Mouse (Mus musculus) retina, postnatal 1 day (tissue): ENCODE measurements at regions not wholly inside any gene's neighbourhood (a gene's known extent, or its start where the extent isn't known, plus 50 kb on each side); places are given as distances from the start of the nearest gene placed in this dataset.
A peak's percentile ranks its signal among the peaks of the same experiment; 100 is the strongest.

Experiments used
- DNase-seq: peaks from one replicate; pipeline ENCODE4 v3.0.0-alpha.2; 2012

- no peak for DNase-seq
Measured at GRCm38 (mm10) chr16:75297416-75297815, 288.4 kb downstream of the Lipi start.

- DNase-seq = no peak
Measured at GRCm38 (mm10) chr16:75292736-75293428, 293.0 kb downstream of the Lipi start.

GRCm38 (mm10) chr16:75291194-75291593 is 294.7 kb downstream of the Lipi start:
- DNase-seq = peak; percentile 21

GRCm38 (mm10) chr16:75287150-75287549 is 298.7 kb downstream of the Lipi start:
- DNase-seq = no peak

GRCm38 (mm10) chr16:75285811-75286210 is 300.1 kb downstream of the Lipi start:
- DNase-seq = no peak

- no peak for DNase-seq
Measured at GRCm38 (mm10) chr16:75263903-75264302, 322.0 kb downstream of the Lipi start.

- no peak for DNase-seq
Measured at GRCm38 (mm10) chr16:75254981-75255380, 330.9 kb downstream of the Lipi start.

- DNase-seq = peak; percentile 3
Measured at GRCm38 (mm10) chr16:75249170-75249569, 336.7 kb downstream of the Lipi start.

- no peak for DNase-seq
Measured at GRCm38 (mm10) chr16:75240383-75240782, 345.5 kb downstream of the Lipi start.

GRCm38 (mm10) chr16:75232133-75232532 is 353.7 kb downstream of the Lipi start:
- no peak for DNase-seq

GRCm38 (mm10) chr16:75193404-75193803 is 392.5 kb downstream of the Lipi start:
- peak; percentile 23 for DNase-seq

GRCm38 (mm10) chr16:75190316-75190715 is 395.5 kb downstream of the Lipi start:
- peak; percentile 75 for DNase-seq

- no peak for DNase-seq
Measured at GRCm38 (mm10) chr16:75166040-75166439, 419.8 kb downstream of the Lipi start.

- DNase-seq = no peak
Measured at GRCm38 (mm10) chr16:75164969-75165726, 420.7 kb downstream of the Lipi start.

- no peak for DNase-seq
Measured at GRCm38 (mm10) chr16:75159740-75160139, 426.1 kb downstream of the Lipi start.

- no peak for DNase-seq
Measured at GRCm38 (mm10) chr16:75155441-75156038, 430.3 kb downstream of the Lipi start.
